Mouse (Mus musculus): ENCODE data around the gene Lhx6.
A peak's percentile ranks its signal among the peaks of the same experiment; 100 is the strongest.

Gene Lhx6

GRCm38 (mm10) chr2:36085041-36085440 lies 20.2 kb downstream of the Lhx6 start:
- H3K4me1 ChIP-seq (replicated peaks; ENCODE audit: low read depth, low read length) = peaks cover 31% of the 10 kb centered on the region
- H3K9me3 ChIP-seq (ENCODE audit: low read length) = no peaks in the 10 kb centered on the region
- TF ChIP-seq CTCF (conservative IDR thresholded peaks at IDR 0.05; ENCODE audit: low read length) = no peak
- no peak for TF ChIP-seq NANOG (IDR thresholded peaks at IDR 0.05; ENCODE audit: borderline replicate concordance, low read length)
- TF ChIP-seq POU5F1 (IDR thresholded peaks at IDR 0.05; ENCODE audit: borderline replicate concordance, low read length) = no peak
- no peak overlapping the region for H3K4me3 ChIP-seq (replicated peaks; ENCODE audit: low read length)
- peaks cover 19% of the 10 kb centered on the region for H3K36me3 ChIP-seq (ENCODE audit: insufficient read depth, low read length)
- H3K27me3 ChIP-seq (ENCODE audit: insufficient read depth, low read length) = peaks cover 38% of the 10 kb centered on the region

- Histone ChIP-seq H3K4me3 (replicated peaks; ENCODE audit: low read length) (no peak overlapping the region), H3K36me3 (ENCODE audit: insufficient read depth, low read length) (peaks cover 19% of the 10 kb centered on the region), H3K9me3 (ENCODE audit: low read length) (no peaks in the 10 kb centered on the region), H3K4me1 (replicated peaks; ENCODE audit: low read depth, low read length) (peaks cover 21% of the 10 kb centered on the region), H3K27me3 (ENCODE audit: insufficient read depth, low read length) (peaks cover 36% of the 10 kb centered on the region)
- TF ChIP-seq POU5F1 (IDR thresholded peaks at IDR 0.05; ENCODE audit: borderline replicate concordance, low read length) (no peak), NANOG (IDR thresholded peaks at IDR 0.05; ENCODE audit: borderline replicate concordance, low read length) (no peak), CTCF (conservative IDR thresholded peaks at IDR 0.05; ENCODE audit: low read length) (no peak)
These were observed 22.2 kb downstream of the Lhx6 start for GRCm38 (mm10) chr2:36082802-36083580.

- Histone ChIP-seq H3K27me3 (ENCODE audit: insufficient read depth, low read length) (peaks cover 22% of the 10 kb centered on the region), H3K4me1 (replicated peaks; ENCODE audit: low read depth, low read length) (peaks cover 27% of the 10 kb centered on the region), H3K4me3 (replicated peaks; ENCODE audit: low read length) (no peak overlapping the region), H3K36me3 (ENCODE audit: insufficient read depth, low read length) (peaks cover 19% of the 10 kb centered on the region), H3K9me3 (ENCODE audit: low read length) (no peaks in the 10 kb centered on the region)
- no peak for TF ChIP-seq CTCF (conservative IDR thresholded peaks at IDR 0.05; ENCODE audit: low read length)
- no peak for TF ChIP-seq POU5F1 (IDR thresholded peaks at IDR 0.05; ENCODE audit: borderline replicate concordance, low read length)
- no peak for TF ChIP-seq NANOG (IDR thresholded peaks at IDR 0.05; ENCODE audit: borderline replicate concordance, low read length)
These were observed 23.8 kb downstream of the Lhx6 start for GRCm38 (mm10) chr2:36081446-36081845.

- Histone ChIP-seq H3K9me3 (ENCODE audit: low read length) (no peaks in the 10 kb centered on the region), H3K36me3 (ENCODE audit: insufficient read depth, low read length) (0 out of 2 replicates have a peak, but pooled peaks cover 2% of the 10 kb centered on the region), H3K27me3 (ENCODE audit: insufficient read depth, low read length) (peaks cover 16% of the 10 kb centered on the region), H3K4me3 (replicated peaks; ENCODE audit: low read length) (0 out of 2 replicates have a peak overlapping the region, but pooled peaks have one; percentile 3), H3K4me1 (replicated peaks; ENCODE audit: low read depth, low read length) (peaks cover 22% of the 10 kb centered on the region)
- TF ChIP-seq POU5F1 (IDR thresholded peaks at IDR 0.05; ENCODE audit: borderline replicate concordance, low read length) = no peak
- TF ChIP-seq NANOG (IDR thresholded peaks at IDR 0.05; ENCODE audit: borderline replicate concordance, low read length) = no peak
- TF ChIP-seq CTCF (conservative IDR thresholded peaks at IDR 0.05; ENCODE audit: low read length) = no peak
These were observed 27.9 kb downstream of the Lhx6 start for GRCm38 (mm10) chr2:36077160-36077761.

- H3K9me3 ChIP-seq (ENCODE audit: low read length) = no peaks in the 10 kb centered on the region
- peaks cover 16% of the 10 kb centered on the region for H3K27me3 ChIP-seq (ENCODE audit: insufficient read depth, low read length)
- no peak for TF ChIP-seq CTCF (conservative IDR thresholded peaks at IDR 0.05; ENCODE audit: low read length)
- no peak for TF ChIP-seq NANOG (IDR thresholded peaks at IDR 0.05; ENCODE audit: borderline replicate concordance, low read length)
- TF ChIP-seq POU5F1 (IDR thresholded peaks at IDR 0.05; ENCODE audit: borderline replicate concordance, low read length) = no peak
- no peaks in the 10 kb centered on the region for H3K36me3 ChIP-seq (ENCODE audit: insufficient read depth, low read length)
- H3K4me3 ChIP-seq (replicated peaks; ENCODE audit: low read length) = no peak overlapping the region
- peaks cover 15% of the 10 kb centered on the region for H3K4me1 ChIP-seq (replicated peaks; ENCODE audit: low read depth, low read length)
These were observed 30.0 kb downstream of the Lhx6 start for GRCm38 (mm10) chr2:36075210-36075609.

GRCm38 (mm10) chr2:36073781-36074180 lies 31.4 kb downstream of the Lhx6 start:
- no peaks in the 10 kb centered on the region for H3K9me3 ChIP-seq (ENCODE audit: low read length)
- H3K36me3 ChIP-seq (ENCODE audit: insufficient read depth, low read length) = no peaks in the 10 kb centered on the region
- no peak overlapping the region for H3K4me3 ChIP-seq (replicated peaks; ENCODE audit: low read length)
- no peak for TF ChIP-seq NANOG (IDR thresholded peaks at IDR 0.05; ENCODE audit: borderline replicate concordance, low read length)
- TF ChIP-seq CTCF (conservative IDR thresholded peaks at IDR 0.05; ENCODE audit: low read length) = no peak
- no peak for TF ChIP-seq POU5F1 (IDR thresholded peaks at IDR 0.05; ENCODE audit: borderline replicate concordance, low read length)
- peaks cover 15% of the 10 kb centered on the region for H3K4me1 ChIP-seq (replicated peaks; ENCODE audit: low read depth, low read length)
- peaks cover 10% of the 10 kb centered on the region for H3K27me3 ChIP-seq (ENCODE audit: insufficient read depth, low read length)

- Histone ChIP-seq H3K9me3 (ENCODE audit: low read length) (no peaks in the 10 kb centered on the region), H3K4me3 (replicated peaks; ENCODE audit: low read length) (no peak overlapping the region), H3K27me3 (ENCODE audit: insufficient read depth, low read length) (peaks cover 20% of the 10 kb centered on the region), H3K4me1 (replicated peaks; ENCODE audit: low read depth, low read length) (no peaks in the 10 kb centered on the region), H3K36me3 (ENCODE audit: insufficient read depth, low read length) (no peaks in the 10 kb centered on the region)
- TF ChIP-seq POU5F1 (IDR thresholded peaks at IDR 0.05; ENCODE audit: borderline replicate concordance, low read length) (no peak), NANOG (IDR thresholded peaks at IDR 0.05; ENCODE audit: borderline replicate concordance, low read length) (no peak), CTCF (conservative IDR thresholded peaks at IDR 0.05; ENCODE audit: low read length) (no peak)
These were observed 33.4 kb downstream of the Lhx6 start for GRCm38 (mm10) chr2:36071660-36072305.

GRCm38 (mm10) chr2:36067132-36067531 lies 38.1 kb downstream of the Lhx6 start:
- Histone ChIP-seq H3K4me3 (replicated peaks; ENCODE audit: low read length) (no peak overlapping the region), H3K36me3 (ENCODE audit: insufficient read depth, low read length) (no peaks in the 10 kb centered on the region), H3K4me1 (replicated peaks; ENCODE audit: low read depth, low read length) (no peaks in the 10 kb centered on the region), H3K27me3 (ENCODE audit: insufficient read depth, low read length) (peaks cover 26% of the 10 kb centered on the region; the same call in 1 of the 2 replicates), H3K9me3 (ENCODE audit: low read length) (no peaks in the 10 kb centered on the region)
- TF ChIP-seq CTCF (conservative IDR thresholded peaks at IDR 0.05; ENCODE audit: low read length) = no peak
- no peak for TF ChIP-seq POU5F1 (IDR thresholded peaks at IDR 0.05; ENCODE audit: borderline replicate concordance, low read length)
- TF ChIP-seq NANOG (IDR thresholded peaks at IDR 0.05; ENCODE audit: borderline replicate concordance, low read length) = no peak

Data from E14TG2a.4 (cell line).